ENCODE assay signal across 8 mouse cellular contexts in genomic region chr5:91518302-91518790, GRCm38 (mm10). TPM values are rescaled to one million over a fixed set of nuclear protein-coding genes. Genes with fewer than 3 reads are reported as not detected.
DNase-seq lines count a peak whose midpoint lies in the region; ATAC-seq and TF ChIP-seq lines count a peak whose summit lies in the region.

No protein-coding gene starts in this region.

- no peaks in the 10 kb centered on the region for H3K36me3 ChIP-seq in testis, adult 2 months (ENCODE audit: control insufficient read depth, insufficient read depth, low read length)
- H3K36me3 ChIP-seq in forebrain, embryonic 11.5 days (ENCODE audit: control insufficient read depth, insufficient read depth, low read length): no peaks in the 10 kb centered on the region
- H3K36me3 ChIP-seq in intestine, postnatal 0 days (ENCODE audit: control insufficient read depth, insufficient read depth): no peaks in the 10 kb centered on the region
- no peaks in the 10 kb centered on the region for H3K36me3 ChIP-seq in neural tube, embryonic 12.5 days

- peaks cover 5% of the 10 kb centered on the region for H3K4me1 ChIP-seq in testis, adult 2 months (ENCODE audit: control insufficient read depth, insufficient read depth, low read length)
- peaks cover 8% of the 10 kb centered on the region; the same call in 1 of the 2 replicates for H3K4me1 ChIP-seq in forebrain, embryonic 11.5 days (replicated peaks; ENCODE audit: control insufficient read depth, insufficient read depth, low read length)
- no peaks in the 10 kb centered on the region for H3K4me1 ChIP-seq in intestine, postnatal 0 days (replicated peaks; ENCODE audit: control insufficient read depth, insufficient read depth, low read length)
- H3K4me1 ChIP-seq in neural tube, embryonic 12.5 days: peaks cover 21% of the 10 kb centered on the region

- H3K27me3 ChIP-seq in testis, adult 2 months (ENCODE audit: control insufficient read depth, insufficient read depth, low read length): no peaks in the 10 kb centered on the region; the same call in 1 of the 2 replicates
- H3K27me3 ChIP-seq in forebrain, embryonic 11.5 days (ENCODE audit: control insufficient read depth, insufficient read depth, low read length): peaks cover 8% of the 10 kb centered on the region; the same call in 1 of the 2 replicates
- H3K27me3 ChIP-seq in intestine, postnatal 0 days (replicated peaks; ENCODE audit: control insufficient read depth, insufficient read depth, low read length): no peaks in the 10 kb centered on the region
- peaks cover 11% of the 10 kb centered on the region for H3K27me3 ChIP-seq in neural tube, embryonic 12.5 days (replicated peaks)

- peak overlapping the region; percentile 59; the same call in 1 of the 2 replicates for H3K9ac ChIP-seq in forebrain, embryonic 11.5 days (ENCODE audit: low read length)
- peak overlapping the region; percentile 27 for H3K9ac ChIP-seq in intestine, postnatal 0 days (ENCODE audit: low read depth, low read length)
- peak overlapping the region; percentile 52; the same call in 1 of the 2 replicates for H3K9ac ChIP-seq in neural tube, embryonic 12.5 days

- DNase-seq in testis, postnatal 14 days (ENCODE audit: low spot score): no peak
- no peak for DNase-seq in forebrain, embryonic 11.5 days (ENCODE audit: low spot score)
- no peak for DNase-seq in right cerebral cortex, adult 18-20 months
- no peak for DNase-seq in adipocyte (ENCODE audit: low spot score)
- no peak for DNase-seq in right cerebral cortex, postnatal 14 days

- ATAC-seq in forebrain, embryonic 11.5 days (replicated peaks; ENCODE audit: low FRiP score): no peak
- ATAC-seq in intestine, postnatal 0 days: no peak
- no peak; the same call in 1 of the 2 replicates for ATAC-seq in neural tube, embryonic 12.5 days (ENCODE audit: low FRiP score, low read depth)

- H3K4me2 ChIP-seq in forebrain, embryonic 11.5 days (ENCODE audit: low read depth, low read length, severe bottlenecking): peak overlapping the region; percentile 92
- peak overlapping the region; percentile 91 for H3K4me2 ChIP-seq in intestine, postnatal 0 days (replicated peaks; ENCODE audit: low read depth)
- peak overlapping the region; percentile 96 for H3K4me2 ChIP-seq in neural tube, embryonic 12.5 days (replicated peaks)

- H3K9me3 ChIP-seq in forebrain, embryonic 11.5 days (ENCODE audit: control insufficient read depth, low read length): no peaks in the 10 kb centered on the region
- no peaks in the 10 kb centered on the region for H3K9me3 ChIP-seq in intestine, postnatal 0 days (ENCODE audit: control insufficient read depth)
- H3K9me3 ChIP-seq in neural tube, embryonic 12.5 days: no peaks in the 10 kb centered on the region

- no peak for TF ChIP-seq CTCF in testis, adult 2 months (IDR thresholded peaks at IDR 0.05; ENCODE audit: control insufficient read depth, insufficient read depth, insufficient replicate concordance, low read depth, low read length)
- no peak for TF ChIP-seq CTCF in intestine, postnatal 0 days (IDR thresholded peaks at IDR 0.05; ENCODE audit: low read depth)

- no peak overlapping the region for H3K27ac ChIP-seq in testis, adult 2 months (ENCODE audit: control insufficient read depth, insufficient read depth, low read depth, low read length)
- no peak overlapping the region for H3K27ac ChIP-seq in forebrain, embryonic 11.5 days (ENCODE audit: low read depth, low read length)
- no peak overlapping the region for H3K27ac ChIP-seq in intestine, postnatal 0 days (ENCODE audit: low read depth, low read length)
- no peak overlapping the region for H3K27ac ChIP-seq in neural tube, embryonic 12.5 days

- no peak for TF ChIP-seq POLR2A in testis, adult 2 months (IDR thresholded peaks at IDR 0.05; ENCODE audit: control insufficient read depth, low read depth, low read length)

- WGBS in forebrain, embryonic 11.5 days: 3% methylated on average over 16 of the region's 16 CpGs
- WGBS in intestine, postnatal 0 days: 1% methylated on average over 16 of the region's 16 CpGs
- WGBS in neural tube, embryonic 12.5 days: 7% methylated on average over 16 of the region's 16 CpGs

- peak overlapping the region; percentile 81 for H3K4me3 ChIP-seq in testis, adult 2 months (ENCODE audit: control insufficient read depth, low read depth, low read length)
- H3K4me3 ChIP-seq in forebrain, embryonic 11.5 days (ENCODE audit: low read depth, low read length): peak overlapping the region; percentile 42
- H3K4me3 ChIP-seq in intestine, postnatal 0 days (ENCODE audit: low read depth, low read length): peak overlapping the region; percentile 55
- peak overlapping the region; percentile 48 for H3K4me3 ChIP-seq in neural tube, embryonic 12.5 days

RNA-seq across cellular contexts. Expression of gene Parm1, which starts 0.9 kb away (rescaled TPM):
- 0.81 and 0.99 TPM in 2 replicates for polyA plus RNA-seq in testis, adult 2 months (2012; rRNA removed)
- 12.1 and 13.9 TPM in 2 replicates for polyA plus RNA-seq in forebrain, embryonic 11.5 days (2014; fragmentation: Nextera tagmentation; extraction: Ambion mirVana)
- polyA plus RNA-seq in intestine, postnatal 0 days (2015; fragmentation: Nextera tagmentation; extraction: Ambion mirVana): 11.0 and 11.7 TPM in 2 replicates
- polyA plus RNA-seq in neural tube, embryonic 12.5 days (2016; fragmentation: Nextera tagmentation; extraction: Ambion mirVana): 11.4 and 11.8 TPM in 2 replicates
